Mouse (Mus musculus): ENCODE results near the gene Esp1.

DNA sequence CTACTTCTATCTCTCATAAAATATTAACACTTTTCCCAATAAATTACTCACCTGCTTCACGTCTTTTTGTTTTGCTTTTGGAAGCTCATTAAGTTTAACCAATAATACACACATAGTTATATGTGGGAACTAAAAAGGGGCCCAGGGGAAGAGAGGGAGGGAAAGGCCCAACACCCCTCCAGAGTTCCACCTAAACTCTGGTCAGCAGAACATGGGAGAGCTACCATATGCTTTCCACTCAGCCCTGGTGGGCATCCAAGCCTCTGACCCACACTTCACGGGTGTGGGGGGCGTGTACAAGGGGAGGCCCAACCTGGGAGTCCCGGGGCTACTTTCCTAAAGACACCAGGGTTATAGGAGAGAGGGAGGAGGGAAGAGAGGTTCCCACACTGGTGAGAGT lies 4.8 kb downstream of the Esp1 start:
- TF ChIP-seq CTCF (IDR thresholded peaks at IDR 0.05; ENCODE audit: borderline replicate concordance, insufficient read depth, low read depth, low read length) (no peak), POLR2A (IDR thresholded peaks at IDR 0.05; ENCODE audit: borderline replicate concordance, insufficient read depth, low read length) (no peak)
